Mouse (Mus musculus) adrenal gland, postnatal 10 days (tissue): ENCODE results near the gene Retnlb. TPM values are rescaled to one million over a fixed set of nuclear protein-coding genes. Genes with fewer than 3 reads are reported as not detected.
"Not testable (repeated sequence)": the region's sequence is repeated elsewhere in the genome, so short reads cannot be mapped to it uniquely, and the experiment has no call there.

Experiments
- DNase-seq: peaks from one replicate; pipeline ENCODE4 v3.0.0; 2021; ENCODE audit warnings: mixed read lengths
- long read RNA-seq, 2 experiments: library from polyadenylated mRNA; stranded (forward); transcript quantifications; one replicate each; pipeline ENCODE4 v2.0.0; 2021
- total RNA-seq, 2 experiments: library from RNA; stranded (reverse); gene quantifications; 2 replicates each; pipeline ENCODE4 v1.2.3; 2021

Gene Retnlb
- total RNA-seq = not detected
- long read RNA-seq, experiment 1 = 0 reads
- long read RNA-seq, experiment 2 = 0 reads

DNA sequence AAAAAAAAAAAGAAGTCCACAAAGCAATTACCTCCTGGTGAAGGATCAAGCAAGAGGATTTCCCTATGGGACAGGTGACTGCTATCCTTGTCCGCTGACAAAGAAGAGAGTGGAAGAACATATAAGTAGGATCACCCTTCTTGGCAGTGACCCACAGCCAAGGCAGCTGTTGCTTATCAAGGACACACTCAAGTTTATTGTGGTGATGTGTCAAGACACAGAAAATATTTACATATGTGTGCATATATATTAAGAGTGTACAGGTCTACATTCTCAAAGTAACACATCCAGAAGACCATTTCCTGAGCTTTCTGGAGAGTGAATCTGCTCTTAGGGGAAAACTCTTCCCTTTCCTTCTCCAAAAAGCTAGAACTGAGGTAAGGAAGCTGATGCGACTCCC lies at the start of gene Retnlb:
Gene Retnlb, plus strand, starts transcription at position 162 of the 400 bp plus-strand sequence.
- no peak for DNase-seq

DNA sequence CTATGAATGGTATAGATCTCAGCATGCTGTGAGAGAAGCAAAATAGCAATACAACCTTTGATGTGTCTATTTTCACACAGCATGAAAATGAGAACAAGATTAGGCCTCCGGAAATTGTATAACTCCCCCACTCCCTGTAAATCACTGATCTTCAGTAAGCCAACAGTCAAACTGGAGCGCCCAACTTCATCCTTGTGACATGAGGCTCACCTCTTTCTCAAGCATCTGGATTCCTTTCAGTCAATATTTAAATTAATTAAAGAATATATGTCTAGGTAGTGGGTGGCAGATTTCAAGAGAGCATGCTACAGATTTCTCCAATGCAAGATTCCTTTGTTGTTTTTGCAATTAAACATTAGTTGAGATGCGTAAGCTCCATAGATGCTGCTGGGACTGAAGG lies 47.5 kb upstream of the Retnlb start:
- DNase-seq = no peak

DNA sequence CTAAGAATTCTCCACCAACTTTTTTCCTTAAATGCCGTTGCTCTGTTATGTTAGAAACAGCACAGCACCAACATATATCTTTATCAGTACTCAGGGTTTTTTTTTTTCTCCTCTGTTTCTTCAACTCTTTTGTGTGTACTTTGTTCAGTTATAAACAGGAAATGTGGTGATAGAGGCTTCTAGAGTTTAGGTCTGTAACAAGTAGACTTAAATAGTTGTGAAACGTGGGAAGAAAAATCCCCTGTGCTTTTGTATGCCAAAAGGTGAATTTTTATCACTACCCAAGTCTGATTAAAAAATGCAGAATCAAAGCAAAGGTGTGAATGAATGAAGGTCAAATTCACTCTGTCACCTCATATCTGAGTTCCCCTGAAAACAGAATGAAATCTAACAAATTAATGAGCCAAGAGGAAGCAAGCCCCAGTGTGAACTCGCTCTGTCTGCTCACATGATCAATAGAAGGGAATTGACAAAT lies 44.6 kb upstream of the Retnlb start, which contains the start of gene Trat1:
Gene Trat1, minus strand, starts transcription at position 51 of the 475 bp plus-strand sequence.
- DNase-seq = no peak

DNA sequence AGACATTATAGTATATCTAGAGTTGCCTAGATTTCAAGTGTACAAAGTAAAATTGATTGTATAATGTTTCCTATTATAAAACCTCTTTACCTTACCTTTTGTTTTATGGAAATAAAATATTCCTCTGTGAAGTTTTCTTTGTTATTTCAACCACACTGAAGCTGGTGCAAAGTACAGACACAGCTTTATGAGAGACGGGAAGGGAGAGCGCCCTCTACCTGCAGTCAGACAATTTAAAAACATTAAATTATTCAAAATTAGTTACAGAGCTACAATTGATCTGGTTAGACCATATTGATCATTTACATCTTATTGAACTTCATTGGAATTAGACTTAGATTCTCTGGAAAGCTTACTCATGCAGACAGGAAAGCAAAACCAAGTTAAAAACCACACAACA lies 39.4 kb upstream of the Retnlb start:
- no peak for DNase-seq

DNA sequence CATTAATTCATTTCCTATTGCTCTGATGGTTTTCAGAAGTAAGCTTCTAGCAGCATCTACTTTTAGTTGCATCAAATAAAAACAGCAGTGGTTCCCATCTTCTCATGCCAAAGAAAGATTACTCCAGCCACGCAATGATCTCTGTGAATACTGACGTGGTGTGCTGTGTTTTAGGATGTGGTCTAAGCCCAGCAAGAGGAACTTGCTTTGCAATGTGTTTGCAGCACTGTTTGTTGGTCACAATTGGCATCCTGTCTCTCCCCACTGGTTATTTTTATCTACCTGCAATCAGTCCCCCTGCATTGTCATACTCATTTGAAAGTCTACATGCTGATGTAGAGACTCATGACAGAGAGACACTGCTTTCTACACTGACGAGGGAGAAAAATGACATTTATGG lies 30.4 kb upstream of the Retnlb start:
- DNase-seq = no peak

DNA sequence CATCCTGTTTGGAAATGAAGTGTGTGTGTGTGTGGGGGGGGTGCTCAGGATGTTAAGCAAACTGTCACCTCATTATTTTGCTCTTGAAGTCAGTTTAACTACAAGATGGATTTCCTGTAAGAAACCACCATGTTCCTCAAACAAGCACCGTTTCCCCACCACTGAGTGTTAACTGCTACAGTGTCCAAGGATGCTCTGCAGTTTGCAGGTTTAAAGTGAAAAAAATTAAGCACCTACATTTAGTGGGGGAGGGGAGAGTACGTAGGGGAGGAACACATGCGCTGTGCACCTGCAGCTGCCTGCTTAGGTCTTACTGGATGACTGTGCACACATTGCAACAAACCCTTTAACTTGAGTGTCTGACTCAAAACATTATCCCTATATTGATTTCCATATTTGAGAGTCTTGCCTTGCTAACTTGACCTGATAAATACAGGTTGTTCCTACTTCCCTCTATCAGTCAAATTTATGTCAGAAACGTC lies 27.9 kb upstream of the Retnlb start:
- no peak for DNase-seq

DNA sequence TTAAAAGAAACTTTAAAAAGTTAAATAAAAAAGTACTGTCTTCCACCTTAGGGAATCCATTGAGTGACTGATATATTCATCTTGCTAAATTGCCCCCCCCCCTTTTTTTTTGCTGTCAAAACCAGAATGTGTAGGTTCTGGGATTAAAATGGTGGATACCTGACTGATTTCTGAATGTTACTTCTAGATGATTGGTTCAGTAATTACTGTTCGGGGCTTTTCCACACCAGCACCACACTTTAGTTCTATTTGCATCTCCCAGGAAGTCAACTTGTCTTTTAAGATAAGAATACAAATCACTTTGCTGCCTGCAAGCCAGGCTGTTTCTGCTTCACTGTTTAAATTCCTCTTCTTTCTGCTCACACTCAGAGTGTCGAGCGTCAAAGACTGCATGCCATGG lies 18.4 kb upstream of the Retnlb start:
- no peak for DNase-seq

DNA sequence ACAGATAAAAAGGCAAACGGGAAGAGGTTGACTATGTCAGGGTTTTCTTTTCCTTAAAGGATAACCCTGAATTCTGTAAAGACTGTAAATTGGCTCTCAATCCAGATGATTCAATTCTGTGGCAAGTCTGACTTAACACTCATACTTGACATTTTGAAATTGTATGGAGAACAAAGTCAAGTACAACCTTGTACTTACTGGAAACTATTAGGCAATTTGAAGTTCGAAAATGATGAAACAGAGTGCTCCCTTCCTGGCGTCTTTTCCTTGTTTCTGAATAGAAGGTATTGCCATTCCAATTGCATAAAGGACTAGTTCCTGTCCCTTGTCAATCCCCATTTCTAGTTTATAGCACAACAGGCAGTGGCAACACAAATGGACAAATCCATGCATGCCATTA lies 17.2 kb upstream of the Retnlb start:
- no peak for DNase-seq

DNA sequence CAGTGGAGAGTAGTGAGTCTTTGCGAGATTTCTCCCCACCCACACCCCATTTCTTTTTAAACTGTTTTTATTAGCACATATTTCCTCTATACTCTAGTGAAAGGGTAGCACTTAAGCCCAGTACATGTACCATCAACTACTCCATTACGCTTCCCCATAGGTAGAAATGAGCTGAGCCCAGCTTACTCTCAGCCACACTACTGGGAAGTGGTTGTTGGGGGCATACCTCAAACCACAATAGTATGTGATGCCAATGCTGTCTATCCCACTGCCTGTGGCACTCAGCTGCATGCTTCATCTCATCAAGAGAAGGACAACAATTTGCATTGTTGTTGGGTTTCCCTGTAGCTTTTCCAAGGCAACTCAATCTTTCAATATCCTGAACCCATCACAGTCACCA lies 15.8 kb upstream of the Retnlb start:
- no peak for DNase-seq

DNA sequence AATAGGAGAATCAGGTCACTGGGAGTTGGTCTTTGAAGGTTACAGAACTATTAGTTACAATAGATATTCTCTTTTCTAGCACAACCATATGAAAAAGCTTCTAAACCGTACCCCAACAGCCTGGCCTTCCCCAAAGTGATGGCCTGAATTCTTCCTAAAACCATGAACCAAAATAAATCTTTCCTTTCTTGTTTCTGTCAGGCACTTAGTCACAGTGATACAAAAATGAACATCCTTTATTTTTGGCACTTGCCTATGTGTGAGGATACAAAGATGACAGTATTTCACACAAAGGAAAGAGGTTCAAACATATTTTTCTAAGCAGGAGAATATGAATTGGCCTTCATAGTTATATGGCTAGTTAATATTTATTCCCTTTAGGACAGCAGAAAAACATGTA lies 11.2 kb upstream of the Retnlb start:
- DNase-seq = no peak

DNA sequence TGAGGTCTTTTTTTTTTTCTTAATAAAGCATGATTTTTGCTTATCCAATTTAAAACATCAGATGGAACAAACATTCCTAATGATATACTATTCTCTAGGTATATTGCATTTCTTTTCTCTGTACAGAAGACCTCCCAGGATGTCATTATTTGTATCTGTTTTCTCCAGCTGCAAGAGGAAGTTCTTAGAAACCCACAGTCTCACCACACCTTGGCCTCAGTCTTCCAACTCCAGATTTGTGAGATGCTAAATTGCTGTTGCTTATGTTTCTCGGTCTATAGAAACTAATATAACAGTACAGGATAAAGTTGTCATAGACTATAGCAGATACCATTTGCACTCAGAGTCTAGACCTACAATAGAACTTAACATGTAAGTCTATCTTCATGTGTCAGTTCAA lies 10.1 kb upstream of the Retnlb start:
- DNase-seq = no peak

DNA sequence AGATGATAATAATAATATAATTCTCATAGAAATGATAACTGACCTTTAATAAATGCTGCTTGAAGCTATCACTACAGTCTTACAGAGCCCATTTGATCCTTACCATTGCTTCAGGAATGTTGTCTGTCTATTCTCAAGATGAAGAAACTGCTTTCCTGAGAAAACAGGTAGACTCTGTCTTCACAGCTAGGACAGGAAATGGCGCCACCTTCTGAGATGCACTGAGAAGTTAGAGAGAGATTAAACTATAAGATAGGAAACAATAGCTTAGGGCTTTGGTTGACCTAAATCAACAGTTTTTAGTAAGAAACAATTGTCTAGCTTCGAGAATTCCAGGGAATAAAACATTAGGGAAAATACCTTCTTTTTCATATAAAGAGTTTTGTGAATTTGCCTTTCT lies 7.3 kb upstream of the Retnlb start:
- DNase-seq = no peak

DNA sequence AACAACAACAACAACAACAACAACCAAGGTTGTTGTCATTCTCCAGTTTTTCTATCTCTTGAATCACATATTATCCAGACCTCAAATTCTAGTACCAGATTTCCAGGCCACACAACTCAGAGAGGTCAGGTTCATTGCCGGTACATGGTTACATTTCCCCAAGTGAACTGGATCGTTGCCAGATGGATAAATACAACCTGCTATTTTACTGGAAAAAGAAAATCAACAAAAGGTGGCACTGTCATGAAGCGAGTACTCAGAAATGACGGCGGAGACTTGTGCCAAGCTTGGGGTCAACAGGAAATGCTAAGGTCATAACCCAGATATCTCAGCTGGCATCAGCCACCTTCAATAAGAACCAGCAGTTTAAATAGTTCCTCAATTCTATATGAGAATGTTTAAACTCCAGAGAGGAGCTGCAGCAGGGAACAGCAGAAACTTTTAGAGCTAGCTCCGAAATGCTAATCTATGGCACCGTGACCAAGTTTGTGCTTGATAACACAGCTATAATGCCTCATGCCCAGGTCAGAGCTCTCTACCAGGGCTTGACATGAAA lies 4.7 kb upstream of the Retnlb start:
- DNase-seq = no peak

DNA sequence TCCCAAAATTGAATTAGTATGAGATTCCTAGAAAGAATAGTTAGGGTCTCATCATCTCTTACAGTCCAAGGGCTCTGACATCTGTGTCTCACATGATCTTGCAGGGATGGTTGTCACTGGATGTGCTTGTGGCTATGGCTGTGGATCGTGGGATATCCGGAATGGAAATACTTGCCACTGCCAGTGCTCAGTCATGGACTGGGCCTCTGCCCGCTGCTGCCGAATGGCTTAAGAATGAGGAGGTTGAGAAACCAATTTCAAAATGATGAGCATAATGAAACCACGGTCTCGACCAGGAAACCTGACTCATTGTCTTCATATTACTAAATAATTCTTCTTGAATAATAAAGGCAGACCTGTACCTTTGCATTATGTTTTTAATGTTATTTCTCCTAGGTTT lies 1.9 kb downstream of the Retnlb start:
- no peak for DNase-seq

DNA sequence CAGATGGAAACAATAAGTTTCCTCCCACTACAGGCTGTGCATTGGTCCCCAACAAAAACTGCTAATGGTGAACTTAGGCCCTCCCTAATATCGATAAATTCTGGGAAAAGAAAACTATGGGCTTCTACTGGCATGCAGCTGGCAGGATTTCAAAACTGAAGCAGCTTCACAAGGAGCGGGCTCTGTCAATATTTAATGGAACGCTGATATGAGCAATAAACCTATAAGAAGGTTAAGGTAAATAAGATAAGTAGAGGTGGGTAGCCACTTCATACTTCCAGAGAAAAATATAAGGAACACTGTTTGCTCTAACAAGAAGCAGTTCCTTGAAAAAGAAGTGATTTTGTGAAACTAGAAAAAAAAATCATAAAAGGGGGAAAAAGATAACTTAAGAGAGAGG lies 9.8 kb downstream of the Retnlb start:
- DNase-seq = no peak

DNA sequence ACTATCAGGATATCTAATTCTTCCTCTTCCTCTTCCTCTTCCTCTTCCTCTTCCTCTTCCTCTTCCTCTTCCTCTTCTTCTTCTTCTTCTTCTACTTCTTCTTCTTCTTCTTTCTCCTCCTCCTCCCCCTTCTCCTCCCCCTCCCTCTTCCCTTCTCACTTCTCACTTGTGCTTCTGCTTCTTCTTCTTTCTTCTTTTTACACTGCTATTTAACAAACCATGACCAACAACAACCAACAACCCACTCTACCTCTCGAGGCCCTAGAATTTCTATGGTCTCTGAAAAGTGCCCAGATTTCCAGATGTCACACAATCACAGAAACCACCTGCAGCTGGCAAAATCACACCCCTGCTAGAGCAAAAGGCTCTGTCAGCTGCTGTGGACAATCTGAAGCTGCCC lies 11.0 kb downstream of the Retnlb start:
- no peak for DNase-seq

DNA sequence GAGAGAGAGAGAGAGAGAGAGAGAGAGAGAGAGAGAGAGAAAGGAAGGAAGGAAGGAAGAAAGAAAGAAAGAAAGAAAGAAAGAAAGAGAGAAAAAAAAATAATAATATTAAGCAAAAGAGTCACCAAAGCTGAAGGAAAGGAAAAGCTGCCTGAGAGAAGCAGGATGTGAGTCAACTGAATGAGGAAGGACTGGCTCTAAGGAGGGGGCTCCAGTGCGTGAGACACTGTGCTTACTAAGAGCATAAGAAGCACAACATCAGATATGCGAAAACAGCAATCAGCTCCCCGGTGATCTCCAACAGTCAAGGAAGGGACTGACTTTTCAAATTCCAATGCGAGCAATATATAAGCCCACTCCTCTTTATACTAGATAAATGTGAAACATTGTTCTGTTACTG lies 12.4 kb downstream of the Retnlb start:
- no peak for DNase-seq

DNA sequence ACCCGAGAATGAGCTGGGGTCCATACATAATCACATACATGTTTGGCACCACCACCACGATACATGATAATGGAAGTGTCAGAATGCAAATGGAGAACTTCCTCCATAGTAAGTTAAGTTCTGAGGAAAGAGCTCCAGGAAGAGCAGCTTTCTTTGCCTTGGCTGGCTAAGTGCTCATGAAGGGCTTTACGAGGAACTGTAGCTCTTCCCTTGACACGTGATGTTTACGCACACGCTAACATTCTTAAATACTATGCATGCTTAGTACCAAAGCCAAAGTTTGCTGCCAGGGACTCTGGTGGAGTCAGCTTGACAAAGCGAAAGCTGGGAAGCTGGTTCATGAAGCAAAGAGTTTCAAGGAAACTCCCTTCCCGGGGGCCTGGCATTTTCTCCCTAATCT lies 15.4 kb downstream of the Retnlb start:
- DNase-seq = no peak

DNA sequence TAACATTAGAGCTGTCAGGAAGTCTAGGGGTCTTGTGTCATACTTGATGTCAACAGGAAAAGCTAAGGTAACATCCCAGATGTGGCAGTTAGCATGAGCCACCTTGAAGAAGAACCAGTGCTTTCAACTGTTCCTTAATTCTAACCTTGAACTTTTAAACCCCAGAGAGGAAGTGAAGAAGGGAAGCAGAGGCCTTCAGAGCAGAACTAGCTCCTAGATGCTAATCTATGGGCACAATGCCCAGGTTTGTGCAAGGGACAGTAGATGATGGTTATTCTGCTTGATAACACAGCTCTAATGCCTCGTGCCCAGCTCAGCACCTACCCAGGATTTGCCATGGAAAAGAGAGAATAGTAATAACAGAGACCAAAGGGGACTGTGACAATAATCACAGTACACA lies 17.0 kb downstream of the Retnlb start:
- DNase-seq = not testable (repeated sequence)

DNA sequence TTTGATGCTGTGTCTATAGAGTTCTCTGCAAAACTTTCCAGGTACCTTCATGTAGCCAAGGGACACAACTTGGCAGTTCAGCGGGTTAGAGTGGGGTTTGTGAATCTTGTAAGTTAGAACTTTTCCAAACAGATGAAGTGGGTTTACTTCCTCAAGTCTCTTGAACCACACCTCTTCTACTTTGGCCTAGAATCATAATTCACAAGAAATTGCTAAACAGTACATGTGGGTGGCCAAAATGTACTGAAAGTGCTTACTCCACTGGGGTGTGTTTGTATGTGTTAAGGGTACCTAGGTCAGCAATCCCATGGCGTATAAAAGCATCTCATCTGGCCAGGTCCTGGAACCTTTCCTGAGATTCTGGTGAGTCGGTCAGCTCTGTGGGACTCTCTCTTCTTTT lies 25.6 kb downstream of the Retnlb start, which contains the start of gene Retnla:
Gene Retnla, plus strand, starts transcription at position 286 of the 400 bp plus-strand sequence.
- no peak for DNase-seq

DNA sequence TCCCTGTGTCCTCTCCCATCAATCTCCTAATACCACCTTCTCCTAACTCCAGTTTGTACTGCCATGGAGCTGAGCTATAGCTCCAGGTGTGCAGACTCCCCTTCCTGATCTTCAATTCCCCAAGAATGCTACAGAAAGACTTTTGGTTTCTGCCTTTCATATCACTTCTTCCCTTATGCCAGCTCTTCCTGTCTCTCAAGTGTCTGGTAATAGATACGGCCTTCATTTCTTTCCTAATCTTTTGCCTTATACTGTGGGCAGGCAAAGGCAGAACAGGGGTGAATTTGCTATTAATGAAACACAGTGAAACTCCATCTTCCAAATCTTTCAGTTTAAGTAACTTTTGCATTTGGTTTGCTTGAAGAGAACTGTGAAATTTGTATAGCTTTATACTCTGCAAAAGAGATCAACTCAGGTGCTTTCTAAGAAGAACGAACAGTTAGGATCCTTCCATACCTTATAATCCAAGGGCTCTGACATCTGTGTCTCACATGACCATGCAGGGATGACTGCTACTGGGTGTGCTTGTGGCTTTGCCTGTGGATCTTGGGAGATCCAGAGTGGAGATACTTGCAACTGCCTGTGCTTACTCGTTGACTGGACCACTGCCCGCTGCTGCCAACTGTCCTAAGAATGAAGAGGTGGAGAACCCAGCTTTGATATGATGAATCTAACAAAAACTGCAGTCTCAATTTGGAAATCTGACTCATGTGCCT lies 27.2 kb downstream of the Retnlb start:
- no peak for DNase-seq

DNA sequence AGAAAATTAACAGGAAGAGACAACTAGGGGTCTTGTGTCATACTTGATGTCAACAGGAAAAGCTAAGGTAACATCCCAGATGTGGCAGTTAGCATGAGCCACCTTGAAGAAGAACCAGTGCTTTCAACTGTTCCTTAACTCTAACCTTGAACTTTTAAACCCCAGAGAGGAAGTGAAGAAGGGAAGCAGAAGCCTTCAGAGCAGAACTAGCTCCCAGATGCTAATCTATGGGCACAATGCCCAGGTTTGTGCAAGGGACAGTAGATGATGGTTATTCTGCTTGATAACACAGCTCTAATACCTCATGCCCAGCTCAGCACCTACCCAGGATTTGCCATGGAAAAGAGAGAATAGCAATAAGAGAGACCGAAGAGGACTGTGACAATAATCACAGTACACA lies 48.3 kb downstream of the Retnlb start:
- not testable (repeated sequence) for DNase-seq

DNA sequence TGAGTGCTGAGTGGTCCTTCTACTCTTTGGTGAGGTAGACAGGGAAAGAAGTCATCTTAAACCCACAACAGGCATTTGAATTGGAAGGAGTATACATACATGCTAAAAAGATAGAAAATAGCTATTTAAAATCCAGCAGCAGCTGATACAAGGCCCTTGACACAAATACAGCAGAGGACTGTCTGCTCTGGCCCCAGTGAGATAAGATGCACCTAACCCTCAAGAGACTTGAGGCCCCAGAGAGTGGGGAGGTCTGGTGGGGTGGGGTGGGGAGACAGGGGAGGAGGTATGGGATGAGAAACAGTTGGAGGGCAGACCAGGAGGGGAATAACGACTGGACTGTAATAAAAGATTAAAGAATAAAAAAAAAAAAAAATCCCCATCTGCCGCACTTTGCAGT lies 51.0 kb downstream of the Retnlb start:
- DNase-seq = no peak
